Mouse (Mus musculus) liver, adult 2 months (tissue): ENCODE measurements at regions not wholly inside any gene's neighbourhood (a gene's known extent, or its start where the extent isn't known, plus 50 kb on each side); places are given as distances from the start of the nearest gene placed in this dataset.

ENCODE experiments used
- DNase-seq: peaks from one replicate; pipeline ENCODE4 v3.0.0-alpha.2; 2011; ENCODE audit warnings: low read depth, low spot score; ENCODE audit errors: extremely low read depth
- H3K27ac ChIP-seq: fragments of 200-500 bp; replicated peaks from 2 replicates; pipeline ENCODE4 v1.5.1; 2012; ENCODE audit warnings: low read depth, mild to moderate bottlenecking, control low read depth, inconsistent platforms, low read length; ENCODE audit not compliant: insufficient read depth
- H3K27me3 ChIP-seq: fragments of 200-500 bp; 2 replicates; pipeline ENCODE4 v1.6.1; 2012; ENCODE audit warnings: mild to moderate bottlenecking, moderate library complexity, low read length, inconsistent platforms; ENCODE audit not compliant: control insufficient read depth, insufficient read depth
- H3K36me3 ChIP-seq: fragments of 200-500 bp; 2 replicates; pipeline ENCODE4 v1.6.1; 2012; ENCODE audit warnings: low read length, inconsistent platforms; ENCODE audit not compliant: control insufficient read depth, insufficient read depth
- H3K4me1 ChIP-seq: fragments of 200-500 bp; 2 replicates; pipeline ENCODE4 v1.6.1; 2011; ENCODE audit warnings: low read length; ENCODE audit not compliant: control insufficient read depth, insufficient read depth
- H3K4me3 ChIP-seq: fragments of 200-500 bp; 2 replicates; pipeline ENCODE4 v1.5.1; 2011; ENCODE audit warnings: low read depth, mild to moderate bottlenecking, control low read depth, low read length, moderate library complexity; ENCODE audit not compliant: insufficient read depth
- H3K79me2 ChIP-seq: fragments of 200-500 bp; 2 replicates; pipeline ENCODE4 v1.6.1; 2012; ENCODE audit warnings: inconsistent platforms, mild to moderate bottlenecking, low read length, moderate library complexity; ENCODE audit not compliant: control insufficient read depth, insufficient read depth
- H3K9ac ChIP-seq: fragments of 200-500 bp; 2 replicates; pipeline ENCODE4 v1.6.1; 2012; ENCODE audit warnings: low read depth, mild to moderate bottlenecking, control low read depth, inconsistent platforms, low read length
- CTCF ChIP-seq: fragments of 200-500 bp; IDR thresholded peaks from 2 replicates; pipeline ENCODE4 v1.5.1; 2011; ENCODE audit warnings: low read depth, low read length, control low read depth
- POLR2A ChIP-seq: fragments of 200-500 bp; IDR thresholded peaks from 2 replicates; pipeline ENCODE4 v1.6.1; 2011; ENCODE audit warnings: low read length, control low read depth; ENCODE audit not compliant: insufficient read depth; ENCODE audit errors: extremely low read depth
- WGBS: fragments of 180-500 bp; shearing (Covaris S2); methylation state at CpG from one replicate; pipeline ENCODE4 v1.1.7; 2018; 5-methylcytosine and 5-hydroxymethylcytosine counted together

DNA sequence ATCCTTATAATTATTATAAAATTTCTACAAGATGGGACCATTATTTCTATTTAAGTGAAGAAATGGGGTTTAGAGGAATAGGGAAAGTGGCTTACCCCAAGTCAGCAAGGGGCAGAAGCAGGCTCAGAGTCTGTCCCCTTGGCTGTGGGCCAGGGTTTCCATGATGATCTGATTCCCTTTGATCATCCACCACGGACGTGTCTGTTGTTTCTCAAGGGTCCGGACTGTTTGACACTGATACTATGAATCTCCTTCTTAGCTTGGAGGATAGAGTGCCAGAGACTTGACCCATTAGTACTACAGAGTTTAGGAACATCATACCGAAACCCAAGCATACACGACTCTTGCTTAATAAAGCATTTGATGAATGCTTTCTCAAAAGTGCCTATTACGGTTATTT lies 172.9 kb downstream of the Papss1 start:
- TF ChIP-seq CTCF (no peak), POLR2A (no peak)
- H3K27me3 ChIP-seq, result no peaks in the 10 kb centered on the region
- no peak overlapping the region for H3K9ac ChIP-seq
- no peak overlapping the region for H3K4me3 ChIP-seq
- DNase-seq, result no peak
- H3K4me1 ChIP-seq, result no peaks in the 10 kb centered on the region
- no peaks in the 10 kb centered on the region for H3K36me3 ChIP-seq
- 58% methylated on average over 6 of the region's 6 CpGs for WGBS
- H3K27ac ChIP-seq, result no peak overlapping the region
- no peaks in the 10 kb centered on the region for H3K79me2 ChIP-seq

DNA sequence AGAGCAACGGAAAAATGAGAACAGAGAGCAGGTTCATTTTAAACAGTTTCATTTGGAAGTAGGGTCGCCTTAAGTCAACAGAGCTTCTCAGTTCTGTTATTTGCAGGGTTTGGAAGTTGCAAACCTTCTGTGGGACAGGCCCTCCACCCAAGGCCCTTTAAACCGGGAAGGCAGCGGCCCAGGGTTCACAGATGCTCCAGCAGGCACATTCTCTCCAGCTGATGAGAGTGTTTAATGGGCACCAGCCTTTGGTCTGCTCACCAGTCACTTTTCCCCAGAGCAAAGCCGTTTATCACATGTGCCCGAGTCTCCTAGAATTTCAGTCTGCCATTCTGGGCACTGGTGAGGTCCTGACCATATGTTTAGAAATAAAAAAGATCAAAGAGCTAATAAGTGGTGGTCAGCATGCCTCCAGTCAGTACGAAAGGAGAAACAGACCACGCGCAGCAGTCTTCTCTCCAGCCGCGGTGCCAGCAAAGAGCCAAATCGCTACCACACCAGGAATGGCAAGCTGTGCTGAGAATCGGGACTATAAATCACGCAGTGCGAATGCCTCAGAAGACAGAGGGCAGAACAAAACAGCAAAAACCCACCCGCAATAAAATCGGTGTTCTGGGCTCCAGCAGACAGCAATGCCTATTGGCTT lies 173.5 kb downstream of the Papss1 start:
- H3K9ac ChIP-seq, result no peak overlapping the region
- H3K27me3 ChIP-seq, result no peaks in the 10 kb centered on the region
- no peak overlapping the region for H3K27ac ChIP-seq
- 82% methylated on average over 17 of the region's 17 CpGs for WGBS
- DNase-seq, result no peak
- H3K4me1 ChIP-seq, result no peaks in the 10 kb centered on the region
- TF ChIP-seq CTCF (no peak), POLR2A (no peak)
- no peaks in the 10 kb centered on the region for H3K36me3 ChIP-seq
- no peaks in the 10 kb centered on the region for H3K79me2 ChIP-seq
- no peak overlapping the region for H3K4me3 ChIP-seq

GRCm38 (mm10) chr3:131755537-131755936 lies 191.0 kb downstream of the Papss1 start:
- WGBS, result 48% methylated on average over 2 of the region's 2 CpGs
- H3K79me2 ChIP-seq, result no peaks in the 10 kb centered on the region
- H3K4me1 ChIP-seq, result no peaks in the 10 kb centered on the region
- H3K36me3 ChIP-seq, result no peaks in the 10 kb centered on the region
- DNase-seq, result no peak
- no peaks in the 10 kb centered on the region for H3K27me3 ChIP-seq
- H3K27ac ChIP-seq, result no peak overlapping the region
- H3K9ac ChIP-seq, result no peak overlapping the region
- no peak overlapping the region for H3K4me3 ChIP-seq
- TF ChIP-seq CTCF (no peak), POLR2A (no peak)

GRCm38 (mm10) chr3:131756126-131756525 lies 191.6 kb downstream of the Papss1 start:
- WGBS, result 79% methylated on average over 5 of the region's 5 CpGs
- no peaks in the 10 kb centered on the region for H3K36me3 ChIP-seq
- no peak for TF ChIP-seq CTCF
- TF ChIP-seq POLR2A, result no peak

GRCm38 (mm10) chr3:131769976-131770375 lies 205.4 kb downstream of the Papss1 start:
- H3K4me1 ChIP-seq, result no peaks in the 10 kb centered on the region
- H3K9ac ChIP-seq, result no peak overlapping the region
- H3K27ac ChIP-seq, result no peak overlapping the region
- no peaks in the 10 kb centered on the region for H3K79me2 ChIP-seq
- H3K36me3 ChIP-seq, result no peaks in the 10 kb centered on the region
- no peak overlapping the region for H3K4me3 ChIP-seq
- WGBS, result 45% methylated on average over 1 of the region's 1 CpGs
- no peaks in the 10 kb centered on the region for H3K27me3 ChIP-seq
- no peak for TF ChIP-seq POLR2A
- no peak for TF ChIP-seq CTCF
- DNase-seq, result no peak

More at GRCm38 (mm10) chr3:131756126-131756525, 191.6 kb downstream of the Papss1 start:
- H3K9ac ChIP-seq, result no peak overlapping the region
- H3K4me1 ChIP-seq, result no peaks in the 10 kb centered on the region
- no peak overlapping the region for H3K27ac ChIP-seq
- H3K4me3 ChIP-seq, result no peak overlapping the region
- DNase-seq, result no peak
- no peaks in the 10 kb centered on the region for H3K79me2 ChIP-seq
- H3K27me3 ChIP-seq, result no peaks in the 10 kb centered on the region

DNA sequence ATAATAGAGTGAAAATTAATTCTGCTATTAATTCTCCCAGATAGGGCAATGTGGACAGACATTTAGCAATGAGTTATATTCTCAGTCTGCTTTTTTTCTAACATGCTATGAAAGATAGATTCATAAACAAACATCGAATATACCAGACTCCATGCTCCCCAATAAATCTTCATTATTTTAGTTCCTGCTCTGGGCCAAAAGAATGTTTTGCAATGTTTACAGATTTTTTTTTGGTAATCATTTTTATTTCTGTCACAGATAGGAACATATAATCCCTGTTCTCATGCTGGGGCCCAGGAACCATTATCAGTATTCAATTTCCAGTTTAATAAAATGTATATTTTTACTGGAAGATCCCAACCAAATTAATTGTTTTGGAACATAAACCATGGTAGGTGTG lies 205.9 kb downstream of the Papss1 start:
- Histone ChIP-seq H3K9ac (no peak overlapping the region), H3K4me1 (no peaks in the 10 kb centered on the region), H3K36me3 (no peaks in the 10 kb centered on the region), H3K27me3 (no peaks in the 10 kb centered on the region), H3K4me3 (no peak overlapping the region), H3K79me2 (no peaks in the 10 kb centered on the region), H3K27ac (no peak overlapping the region)
- WGBS, result 82% methylated on average over 1 of the region's 1 CpGs
- DNase-seq, result no peak
- no peak for TF ChIP-seq POLR2A
- TF ChIP-seq CTCF, result no peak
